Mouse (Mus musculus): ENCODE results near the gene Zc3h12b. TPM values are rescaled to one million over a fixed set of nuclear protein-coding genes. Genes with fewer than 3 reads are reported as not detected.
A peak's percentile ranks its signal among the peaks of the same experiment; 100 is the strongest.
"Not testable (repeated sequence)": the region's sequence is repeated elsewhere in the genome, so short reads cannot be mapped to it uniquely, and the experiment has no call there.

Gene Zc3h12b
- polyA plus RNA-seq, 2 experiments = 3.3 to 3.7 TPM

DNA sequence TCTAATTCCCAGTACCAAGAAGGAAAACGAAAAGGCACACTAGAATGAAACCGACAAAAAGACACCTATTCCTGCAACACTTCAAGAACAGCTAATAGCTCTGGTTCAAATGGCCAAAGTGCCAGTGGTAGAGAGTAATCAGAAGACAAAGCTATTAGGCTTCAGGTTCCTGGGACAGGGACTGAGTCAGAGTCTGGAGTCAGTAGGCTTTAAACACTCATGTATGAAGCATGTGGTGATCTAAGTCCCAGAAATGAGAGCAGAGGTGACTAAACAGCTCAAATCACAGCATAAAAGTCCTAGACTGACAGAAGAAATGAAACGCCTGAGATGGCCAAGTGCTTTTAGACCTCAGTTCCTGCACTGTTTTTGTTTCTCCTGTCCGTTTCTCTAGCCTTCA is 236.7 kb downstream of the Zc3h12b start:
- peaks cover 23% of the 10 kb centered on the region for H3K36me3 ChIP-seq (ENCODE audit: control insufficient read depth, insufficient read depth, low read length)
- ATAC-seq (ENCODE audit: low FRiP score, low read depth) (no peak), DNase-seq (ENCODE audit: low spot score) (no peak)
- no peaks in the 10 kb centered on the region for H3K27me3 ChIP-seq (ENCODE audit: control insufficient read depth, insufficient read depth, low read length)
- no peak overlapping the region for H3K4me3 ChIP-seq (replicated peaks; ENCODE audit: low read length)
- H3K9me3 ChIP-seq (ENCODE audit: control insufficient read depth, low read length) = no peaks in the 10 kb centered on the region
- 84% methylated on average over 4 of the region's 4 CpGs for WGBS
- H3K27ac ChIP-seq (replicated peaks; ENCODE audit: low read depth, low read length) = no peak overlapping the region
- TF ChIP-seq POLR2A (IDR thresholded peaks at IDR 0.05; ENCODE audit: borderline replicate concordance, extremely low read depth, insufficient read depth, insufficient read length) = no peak
- no peaks in the 10 kb centered on the region for H3K4me1 ChIP-seq (ENCODE audit: control insufficient read depth, insufficient read depth, low read length)
- no peak overlapping the region for H3K9ac ChIP-seq (ENCODE audit: low read depth, low read length, severe bottlenecking)
- H3K4me2 ChIP-seq (replicated peaks; ENCODE audit: low read depth, low read length, severe bottlenecking) = no peak overlapping the region

DNA sequence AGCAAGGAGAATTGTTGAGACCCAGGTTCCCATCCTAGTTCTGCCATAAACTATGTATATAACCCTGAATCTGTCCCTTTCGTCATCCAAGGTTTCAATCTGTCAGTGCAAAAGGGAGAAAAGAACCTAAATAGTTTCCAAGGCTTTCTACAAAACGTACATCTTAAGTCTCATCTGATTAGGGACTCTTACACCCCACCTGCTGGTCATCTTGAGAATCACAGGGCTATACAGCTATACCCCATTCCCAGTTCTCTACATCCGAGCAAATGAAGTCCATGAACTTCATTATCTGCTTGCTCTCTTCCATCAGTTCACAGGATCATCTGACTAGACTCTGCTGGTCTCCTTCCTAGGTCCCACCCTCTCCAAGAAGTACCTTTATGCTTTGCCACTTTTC is 239.3 kb downstream of the Zc3h12b start:
- no peaks in the 10 kb centered on the region for H3K27me3 ChIP-seq (ENCODE audit: control insufficient read depth, insufficient read depth, low read length)
- H3K9me3 ChIP-seq (ENCODE audit: control insufficient read depth, low read length) = no peaks in the 10 kb centered on the region
- no peak overlapping the region for H3K27ac ChIP-seq (replicated peaks; ENCODE audit: low read depth, low read length)
- no peak for TF ChIP-seq POLR2A (IDR thresholded peaks at IDR 0.05; ENCODE audit: borderline replicate concordance, extremely low read depth, insufficient read depth, insufficient read length)
- 36% methylated on average over 3 of the region's 3 CpGs for WGBS
- H3K4me3 ChIP-seq (replicated peaks; ENCODE audit: low read length) = no peak overlapping the region
- H3K4me2 ChIP-seq (replicated peaks; ENCODE audit: low read depth, low read length, severe bottlenecking) = no peak overlapping the region
- peaks cover 1% of the 10 kb centered on the region; the same call in 1 of the 2 replicates for H3K4me1 ChIP-seq (ENCODE audit: control insufficient read depth, insufficient read depth, low read length)
- H3K9ac ChIP-seq (ENCODE audit: low read depth, low read length, severe bottlenecking) = no peak overlapping the region
- DNase-seq (ENCODE audit: low spot score) = peak; percentile 53
- ATAC-seq (ENCODE audit: low FRiP score, low read depth) = no peak; the same call in 1 of the 2 replicates
- peaks cover 20% of the 10 kb centered on the region for H3K36me3 ChIP-seq (ENCODE audit: control insufficient read depth, insufficient read depth, low read length)

DNA sequence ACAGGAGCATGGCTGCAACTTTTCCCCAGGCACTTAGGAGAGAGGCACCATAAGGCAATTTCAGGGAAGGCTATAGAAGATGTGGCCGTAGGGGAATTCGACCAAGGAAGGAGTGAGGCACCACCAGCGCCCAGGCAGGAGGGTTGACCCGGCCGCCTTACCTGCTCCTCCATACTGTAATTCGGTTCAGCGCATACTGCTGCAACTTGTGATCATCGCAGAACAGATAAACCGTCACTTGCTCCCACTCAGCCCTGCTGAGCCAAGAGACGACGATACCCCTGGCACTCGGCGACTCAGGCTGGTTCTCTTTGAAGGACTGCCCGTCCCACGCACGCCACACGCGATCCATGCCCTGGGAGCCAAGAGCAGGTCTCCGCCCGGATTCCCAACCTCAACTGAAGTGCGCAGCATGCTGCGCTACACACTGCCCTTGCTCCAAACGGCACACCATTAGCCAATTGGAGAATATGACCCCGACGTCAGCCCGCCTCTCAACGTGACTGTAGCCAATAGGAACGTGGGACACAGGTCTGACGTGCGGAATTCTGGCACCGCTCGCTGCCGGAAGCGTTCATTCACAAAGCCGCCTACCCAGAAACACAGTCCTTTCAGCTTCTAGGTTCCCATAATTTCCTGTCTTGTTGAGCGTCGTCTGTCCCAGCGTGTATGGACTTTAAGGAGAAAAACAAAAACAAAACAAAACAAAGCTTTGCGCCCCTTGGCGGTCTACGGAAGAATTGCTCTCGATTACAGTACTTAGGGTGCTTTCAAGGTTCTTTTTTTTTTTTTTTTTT is 245.2 kb downstream of the Zc3h12b start, which contains the start of gene Las1l:
Gene Las1l (minus strand): TSS at position 466 of the 797 bp plus-strand sequence.
- H3K27ac ChIP-seq (replicated peaks; ENCODE audit: low read depth, low read length) = no peak within 1 kb of the TSS
- no peaks in the 10 kb centered on the region for H3K9me3 ChIP-seq (ENCODE audit: control insufficient read depth, low read length)
- peaks cover 2% of the 10 kb centered on the region; the same call in 1 of the 2 replicates for H3K4me1 ChIP-seq (ENCODE audit: control insufficient read depth, insufficient read depth, low read length)
- DNase-seq (ENCODE audit: low spot score) (peak; percentile 92), ATAC-seq (ENCODE audit: low FRiP score, low read depth) (peak; percentile 100)
- H3K27me3 ChIP-seq (ENCODE audit: control insufficient read depth, insufficient read depth, low read length) = no peaks in the 10 kb centered on the region
- peak within 1 kb of the TSS; percentile 56 for H3K4me2 ChIP-seq (replicated peaks; ENCODE audit: low read depth, low read length, severe bottlenecking)
- H3K9ac ChIP-seq (ENCODE audit: low read depth, low read length, severe bottlenecking) = peak within 1 kb of the TSS; percentile 56
- 0 out of 2 replicates have a peak, but pooled peaks cover 3% of the 10 kb centered on the region for H3K36me3 ChIP-seq (ENCODE audit: control insufficient read depth, insufficient read depth, low read length)
- peak within 1 kb of the TSS; percentile 52 for H3K4me3 ChIP-seq (replicated peaks; ENCODE audit: low read length)
- WGBS = 23% methylated on average over 42 of the region's 42 CpGs
- TF ChIP-seq POLR2A (IDR thresholded peaks at IDR 0.05; ENCODE audit: borderline replicate concordance, extremely low read depth, insufficient read depth, insufficient read length) = peak; percentile 66; the same call in 1 of the 2 replicates

GRCm38 (mm10) chrX:95957461-95957860 is 246.0 kb downstream of the Zc3h12b start:
- Histone ChIP-seq H3K4me2 (replicated peaks; ENCODE audit: low read depth, low read length, severe bottlenecking) (peak overlapping the region; percentile 41), H3K4me3 (replicated peaks; ENCODE audit: low read length) (peak overlapping the region; percentile 52)
- H3K36me3 ChIP-seq (ENCODE audit: control insufficient read depth, insufficient read depth, low read length); H3K9ac ChIP-seq (ENCODE audit: low read depth, low read length, severe bottlenecking); H3K4me1 ChIP-seq (ENCODE audit: control insufficient read depth, insufficient read depth, low read length); H3K27me3 ChIP-seq (ENCODE audit: control insufficient read depth, insufficient read depth, low read length); H3K9me3 ChIP-seq (ENCODE audit: control insufficient read depth, low read length); DNase-seq (ENCODE audit: low spot score); ATAC-seq (ENCODE audit: low FRiP score, low read depth); H3K27ac ChIP-seq (replicated peaks; ENCODE audit: low read depth, low read length): not testable (repeated sequence)
- 41% methylated on average over 11 of the region's 11 CpGs for WGBS

DNA sequence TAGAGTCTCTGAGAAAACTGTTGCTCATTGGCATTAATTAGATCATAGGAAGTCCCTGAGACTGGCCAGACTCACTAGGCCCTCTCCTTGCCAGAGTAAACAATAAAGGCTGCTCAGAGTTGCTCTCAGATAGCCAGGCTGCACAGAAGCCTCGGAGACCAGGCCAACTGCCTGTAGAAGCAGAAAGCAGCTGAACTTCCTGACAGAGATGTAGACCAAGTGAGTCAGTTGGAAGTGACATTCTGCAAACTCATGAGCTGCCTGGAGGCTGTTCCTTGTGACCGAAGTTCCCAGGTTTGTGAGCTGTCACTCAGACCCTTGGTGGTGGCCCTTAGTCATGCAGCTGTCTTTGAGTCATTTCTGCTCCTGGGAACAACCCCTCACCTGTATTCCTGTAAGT is 251.9 kb downstream of the Zc3h12b start:
- Histone ChIP-seq H3K27ac (replicated peaks; ENCODE audit: low read depth, low read length) (no peak overlapping the region), H3K36me3 (ENCODE audit: control insufficient read depth, insufficient read depth, low read length) (no peaks in the 10 kb centered on the region), H3K4me2 (replicated peaks; ENCODE audit: low read depth, low read length, severe bottlenecking) (no peak overlapping the region), H3K9me3 (ENCODE audit: control insufficient read depth, low read length) (no peaks in the 10 kb centered on the region), H3K9ac (ENCODE audit: low read depth, low read length, severe bottlenecking) (no peak overlapping the region), H3K4me3 (replicated peaks; ENCODE audit: low read length) (no peak overlapping the region), H3K4me1 (ENCODE audit: control insufficient read depth, insufficient read depth, low read length) (no peaks in the 10 kb centered on the region), H3K27me3 (ENCODE audit: control insufficient read depth, insufficient read depth, low read length) (no peaks in the 10 kb centered on the region)
- no peak for TF ChIP-seq POLR2A (IDR thresholded peaks at IDR 0.05; ENCODE audit: borderline replicate concordance, extremely low read depth, insufficient read depth, insufficient read length)
- ATAC-seq (ENCODE audit: low FRiP score, low read depth) = no peak
- DNase-seq (ENCODE audit: low spot score) = no peak
- 89% methylated on average over 2 of the region's 2 CpGs for WGBS

All from limb, embryonic 14.5 days (tissue).